Mouse (Mus musculus) hematopoietic stem cell, adult 5-6 weeks (primary cell): ENCODE data around the gene Zfp36l2. TPM values are rescaled to one million over a fixed set of nuclear protein-coding genes. Genes with fewer than 3 reads are reported as not detected.

Experiments
- ATAC-seq, 2 experiments: fragments of 125-278 bp in 1 of 2; replicated peaks in 1 of 2; 2 replicates each; pipeline ENCODE4 v1.8.0; 2016 to 2017; ENCODE audit warnings: inconsistent platforms in 2 of 2, mild to moderate bottlenecking in 2 of 2, moderate number of reproducible peaks in 2 of 2, low read depth in 1 of 2, moderate TSS enrichment in 1 of 2; ENCODE audit not compliant: low FRiP score in 2 of 2, poor library complexity in 2 of 2, severe bottlenecking in 2 of 2, insufficient read depth in 1 of 2, low TSS enrichment in 1 of 2
- total RNA-seq: library from RNA; stranded (forward); fragments of 172-1452, 232-1000 nt; gene quantifications from 2 replicates; pipeline ENCODE4 v1.2.3, GENCODE M21; 2017

Gene Zfp36l2
- total RNA-seq, 1 experiment from 2014 or later: 297 TPM

DNA sequence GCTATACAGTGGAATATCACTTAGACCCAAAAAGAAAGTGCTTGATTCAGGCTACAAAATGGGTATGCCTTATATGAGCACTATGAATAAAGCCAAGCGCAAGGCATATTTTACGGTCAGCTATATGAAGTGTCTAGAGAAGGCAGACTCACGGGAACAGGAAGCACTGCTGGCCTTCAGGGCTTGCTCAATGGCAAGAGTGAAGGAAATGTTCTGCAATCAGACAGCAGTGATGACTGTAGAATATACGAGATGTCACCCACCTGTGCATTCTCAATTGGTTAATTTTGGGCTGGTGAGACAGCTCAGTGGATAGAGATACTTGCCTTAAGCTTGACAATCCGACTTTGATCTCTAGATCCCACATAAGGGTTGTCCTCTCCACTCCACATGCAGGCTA is 13.4 kb upstream of the Zfp36l2 start:
- ATAC-seq: peak; percentile 37 to 64; a peak in 2 of 4 replicates

DNA sequence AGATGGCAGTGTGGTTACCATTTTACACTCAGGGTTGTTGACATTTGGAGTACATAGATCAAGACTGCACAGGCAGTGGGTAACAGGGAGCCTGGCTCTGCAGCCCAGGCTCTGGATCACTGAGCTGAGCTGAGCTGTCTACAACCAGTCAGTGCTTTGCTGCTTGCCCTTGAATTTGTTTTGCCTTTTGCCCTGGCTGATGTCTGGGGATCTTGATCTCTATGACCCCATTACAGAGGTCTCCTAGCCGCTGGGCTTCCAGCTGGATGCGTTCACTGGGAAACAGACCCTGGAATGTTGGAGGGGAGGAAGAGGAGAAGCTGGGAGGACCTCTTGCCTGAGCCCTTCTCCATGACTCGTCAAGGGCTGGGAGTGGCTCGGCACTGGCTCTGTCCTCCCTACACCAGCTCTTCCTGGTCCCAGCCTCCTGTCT is 10.2 kb upstream of the Zfp36l2 start:
- no peak for ATAC-seq

GRCm38 (mm10) chr17:84196329-84196728 is 8.6 kb upstream of the Zfp36l2 start:
- no peak for ATAC-seq

DNA sequence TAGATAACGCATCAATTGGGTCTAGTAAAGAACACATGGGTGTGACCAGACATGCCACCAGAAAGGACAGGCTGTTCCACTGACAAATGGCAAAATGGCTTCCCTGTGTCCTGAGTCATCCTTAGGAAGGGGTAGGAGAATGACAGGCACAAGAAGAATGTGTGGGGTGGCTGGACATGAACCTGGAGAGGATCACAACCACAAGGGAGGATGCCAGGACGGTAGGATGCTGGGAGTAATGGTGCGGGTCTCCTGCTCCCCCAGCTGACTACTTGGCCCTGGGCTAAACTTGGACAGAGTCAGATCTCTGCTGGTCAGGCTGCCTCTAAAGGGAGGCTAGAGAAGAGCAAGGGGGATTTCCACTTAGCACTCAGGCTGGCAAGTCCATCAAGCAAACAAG is 8.1 kb upstream of the Zfp36l2 start:
- ATAC-seq: no peak

DNA sequence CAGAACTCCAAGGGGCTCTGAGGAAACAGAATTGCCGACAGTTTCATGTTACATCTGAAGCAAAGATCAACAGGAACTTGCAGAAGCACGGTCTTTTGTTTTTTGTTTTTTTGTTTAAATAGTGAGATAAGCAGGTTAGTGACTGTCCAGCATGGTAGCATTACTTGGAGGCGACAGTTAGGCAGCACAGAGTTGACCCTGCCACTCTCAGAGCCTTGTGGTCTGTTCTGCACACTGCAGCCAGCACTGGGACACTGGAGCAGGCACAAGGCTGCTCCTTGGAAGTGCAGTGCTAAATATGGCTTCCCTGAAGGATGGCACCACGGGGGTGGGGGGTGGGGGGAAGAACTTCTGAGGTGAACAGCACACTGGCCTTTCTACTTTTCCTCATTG is 7.3 kb upstream of the Zfp36l2 start:
- no peak for ATAC-seq

- ATAC-seq: no peak
These were observed 6.7 kb upstream of the Zfp36l2 start for GRCm38 (mm10) chr17:84194282-84195002.

GRCm38 (mm10) chr17:84193411-84193810 is 5.7 kb upstream of the Zfp36l2 start:
- no peak for ATAC-seq

GRCm38 (mm10) chr17:84191946-84192345 is 4.2 kb upstream of the Zfp36l2 start:
- no peak for ATAC-seq

GRCm38 (mm10) chr17:84190885-84191284 is 3.1 kb upstream of the Zfp36l2 start:
- ATAC-seq: peak; percentile 3 to 10; a peak in 1 of 4 replicates

DNA sequence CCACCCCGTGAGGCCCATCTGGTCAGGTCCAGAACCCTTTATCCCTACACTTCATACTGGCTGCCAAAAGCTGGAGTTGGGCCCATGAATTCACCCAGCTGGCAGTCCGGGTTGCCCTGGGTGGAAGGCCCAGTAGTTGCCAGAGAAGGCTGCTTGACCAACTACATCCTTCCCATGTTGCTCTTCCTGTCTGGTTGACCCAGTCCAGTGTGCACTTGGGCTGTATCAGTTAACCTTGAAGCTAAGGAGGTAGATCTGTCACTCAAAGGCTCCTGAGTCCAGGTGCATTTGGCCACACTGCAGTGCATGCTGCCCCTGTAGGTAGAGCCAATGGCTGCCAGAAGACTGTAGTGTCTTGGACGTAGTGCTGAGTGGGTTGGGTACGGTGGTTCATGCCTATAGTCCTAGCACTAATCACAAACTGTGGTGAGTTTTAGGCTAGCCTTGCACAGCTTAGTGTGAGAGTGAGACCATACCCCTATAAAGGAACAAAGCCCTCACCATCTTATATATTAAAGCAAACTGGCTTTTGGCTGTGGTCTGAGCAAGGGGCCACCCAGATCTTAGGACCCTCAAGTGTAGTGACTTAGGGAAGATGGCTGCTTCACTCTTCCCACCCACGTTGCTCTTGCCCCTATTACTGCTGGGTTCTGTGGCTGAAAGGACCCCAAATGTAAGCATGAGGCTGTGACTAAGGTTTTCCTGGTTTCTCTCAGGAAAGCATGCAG is 1.5 kb upstream of the Zfp36l2 start:
- no peak for ATAC-seq

GRCm38 (mm10) chr17:84188374-84188961 is 721 bp upstream of the Zfp36l2 start:
- peak; percentile 24 to 33 for ATAC-seq

GRCm38 (mm10) chr17:84187264-84187663 is 483 bp downstream of the Zfp36l2 start:
- peak; percentile 19 to 23 for ATAC-seq

DNA sequence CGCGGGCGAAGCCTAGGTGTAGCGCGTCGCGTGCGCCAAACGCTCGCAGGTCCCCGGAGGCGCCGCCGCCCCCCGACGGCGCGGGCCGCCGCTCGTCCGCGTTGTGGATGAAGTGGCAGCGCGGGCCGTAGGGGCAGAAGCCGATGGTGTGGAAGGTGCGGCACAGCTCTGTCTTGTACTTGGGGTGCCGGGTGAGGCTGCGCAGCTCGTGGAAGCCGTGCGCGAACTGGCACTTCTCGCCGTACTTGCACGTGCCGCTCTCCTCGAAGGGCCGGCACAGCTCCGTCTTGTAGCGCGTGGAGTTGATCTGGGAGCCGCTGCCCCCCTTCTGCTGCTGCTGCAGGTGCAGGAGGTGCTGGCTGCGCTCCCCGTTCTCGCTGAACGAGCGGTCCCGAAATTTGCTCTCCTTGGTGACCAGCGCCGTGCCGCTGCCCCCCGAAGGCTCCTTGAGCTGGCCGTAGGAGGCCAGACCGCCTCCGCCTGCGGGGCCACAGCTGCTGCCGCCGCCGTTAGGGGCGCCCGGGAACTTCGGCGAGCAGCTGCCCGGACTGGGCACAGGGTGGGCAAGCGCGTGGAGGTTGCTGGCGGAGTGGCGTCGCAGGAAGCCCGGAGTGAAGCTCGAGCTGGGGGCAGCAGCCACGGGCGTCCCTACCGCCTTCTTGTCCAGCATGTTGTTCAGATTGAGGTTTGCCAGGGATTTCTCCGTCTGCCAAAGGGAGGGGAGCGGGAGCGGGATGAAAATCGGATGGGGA is 1.1 kb downstream of the Zfp36l2 start:
- ATAC-seq: no peak

DNA sequence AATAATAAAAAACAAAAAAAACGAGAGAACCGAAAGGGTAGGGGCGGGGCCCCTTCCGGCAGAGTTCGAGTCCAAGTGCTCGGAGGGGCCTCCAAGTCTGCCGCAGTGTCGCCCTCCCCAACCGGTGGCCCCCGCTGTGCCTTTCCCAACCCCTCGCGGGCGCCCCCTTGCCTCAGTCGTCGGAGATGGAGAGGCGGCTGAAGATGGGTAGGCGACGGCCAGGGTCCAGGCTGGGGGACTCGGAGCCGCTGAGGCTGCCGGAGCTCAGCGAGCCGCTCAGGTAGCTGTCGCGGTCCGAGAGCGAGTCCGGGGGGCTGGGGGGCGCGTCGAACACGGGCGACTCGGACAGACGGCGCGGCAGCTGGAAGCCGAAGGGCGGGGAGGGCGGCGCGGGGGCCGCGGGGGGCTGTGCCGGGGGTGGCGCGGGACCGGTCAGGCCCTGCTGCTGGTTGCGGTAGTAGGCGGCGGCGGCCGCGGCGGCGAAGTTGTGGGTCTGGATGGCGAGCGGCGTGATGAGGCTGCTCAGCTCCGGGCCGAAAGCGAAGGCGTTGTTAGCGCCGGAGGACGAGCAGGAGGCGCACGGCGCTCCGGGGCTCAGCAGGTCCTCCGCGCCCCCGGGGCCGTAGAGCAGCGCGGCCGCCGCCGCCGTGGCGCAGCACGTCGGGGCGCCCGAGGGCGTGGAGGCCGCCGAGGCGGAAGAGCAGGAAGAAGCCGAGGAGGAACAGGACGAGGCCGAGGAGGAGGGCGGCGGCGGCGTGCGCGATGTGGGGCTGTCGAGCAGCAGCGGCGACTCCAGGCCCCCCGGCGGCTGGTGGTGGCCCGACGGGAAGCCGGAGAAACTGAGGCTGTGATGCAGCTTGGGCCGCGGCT is 1.9 kb downstream of the Zfp36l2 start:
- ATAC-seq: no peak

DNA sequence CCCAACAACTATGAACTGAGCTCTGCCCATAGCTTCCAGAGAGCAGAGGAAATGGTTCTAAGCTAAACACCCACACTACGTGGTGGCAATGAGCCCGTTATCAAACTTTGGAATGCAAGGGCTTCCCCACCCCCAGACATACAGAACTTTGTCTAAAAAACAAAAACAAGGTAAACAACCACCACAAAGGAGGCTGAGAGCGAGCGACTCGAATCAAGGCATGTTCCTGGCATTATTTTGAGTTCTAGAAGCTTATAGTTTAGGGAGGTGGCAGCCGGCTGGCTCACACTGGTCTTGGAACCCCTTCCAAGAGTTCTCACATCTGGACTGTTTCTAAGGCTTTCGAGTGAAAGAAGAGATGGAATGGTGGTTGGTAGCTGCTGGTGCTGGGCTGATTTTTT is 2.7 kb downstream of the Zfp36l2 start:
- no peak for ATAC-seq

GRCm38 (mm10) chr17:84183291-84183781 is 4.4 kb downstream of the Zfp36l2 start:
- 0 out of 4 replicates have a peak, but pooled peaks of 1 of the 2 experiments have one; percentile 2 for ATAC-seq
